Mouse (Mus musculus): ENCODE results near the gene Lao1. TPM values are rescaled to one million over a fixed set of nuclear protein-coding genes. Genes with fewer than 3 reads are reported as not detected.

Gene Lao1
- not detected in 2 replicates for polyA plus RNA-seq (2012; rRNA removed)

GRCm38 (mm10) chr4:118961141-118961628, at the start of gene Lao1:
Gene Lao1 (plus strand): TSS chr4:118961578.

GRCm38 (mm10) chr4:118917365-118917764, 44.0 kb upstream of the Lao1 start, which contains the start of gene Olfr1329:
Gene Olfr1329 (minus strand): TSS chr4:118917465.

GRCm38 (mm10) chr4:118938512-118938911, 22.9 kb upstream of the Lao1 start, which contains the start of gene Olfr1328:
Gene Olfr1328 (minus strand): TSS chr4:118938612.

Other genes with a start within 250 kb of the Lao1 start
- gene Olfr1340, start 241.4 kb upstream of the Lao1 start, polyA plus RNA-seq (2012; rRNA removed), result not detected in 2 replicates
- not detected in 2 replicates for gene Olfr1339, start 229.4 kb upstream of the Lao1 start, polyA plus RNA-seq (2012; rRNA removed)
- not detected in 2 replicates for gene Olfr1338, start 202.8 kb upstream of the Lao1 start, polyA plus RNA-seq (2012; rRNA removed)
- not detected in 2 replicates for gene Olfr1337, start 179.0 kb upstream of the Lao1 start, polyA plus RNA-seq (2012; rRNA removed)
- not detected in 2 replicates for gene Olfr1335, start 151.6 kb upstream of the Lao1 start, polyA plus RNA-seq (2012; rRNA removed)
- gene Olfr1333, start 125.3 kb upstream of the Lao1 start, polyA plus RNA-seq (2012; rRNA removed), result not detected in 2 replicates
- not detected in 2 replicates for gene Olfr1331, start 96.9 kb upstream of the Lao1 start, polyA plus RNA-seq (2012; rRNA removed)
- not detected in 2 replicates for gene Olfr1330, start 73.0 kb upstream of the Lao1 start, polyA plus RNA-seq (2012; rRNA removed)
- not detected in 2 replicates for gene Olfr1329, start 44.1 kb upstream of the Lao1 start, polyA plus RNA-seq (2012; rRNA removed)
- not detected in 2 replicates for gene Olfr1328, start 23.0 kb upstream of the Lao1 start, polyA plus RNA-seq (2012; rRNA removed)
- gene Slc2a1, start 147.1 kb downstream of the Lao1 start, polyA plus RNA-seq (2012; rRNA removed), result 131 and 168 TPM in 2 replicates
- 2.7 and 3.1 TPM in 2 replicates for gene Zfp691, start 212.6 kb downstream of the Lao1 start, polyA plus RNA-seq (2012; rRNA removed)
- gene Ermap, start 228.4 kb downstream of the Lao1 start, polyA plus RNA-seq (2012; rRNA removed), result 185 and 211 TPM in 2 replicates
- gene Svbp, start 233.7 kb downstream of the Lao1 start, polyA plus RNA-seq (2012; rRNA removed), result 50.0 and 58.2 TPM in 2 replicates

Measured in liver, embryonic 14 days (tissue).